Mouse (Mus musculus) ES-Bruce4 (cell line): ENCODE data around the gene Upk3a.

ENCODE experiments used
- CTCF ChIP-seq: IDR thresholded peaks from one replicate; pipeline ENCODE4 v1.8.1; 2011; ENCODE audit warnings: low read depth, low read length
- POLR2A ChIP-seq: IDR thresholded peaks from one replicate; pipeline ENCODE4 v1.8.1; 2011; ENCODE audit warnings: low read length; ENCODE audit not compliant: insufficient read depth

DNA sequence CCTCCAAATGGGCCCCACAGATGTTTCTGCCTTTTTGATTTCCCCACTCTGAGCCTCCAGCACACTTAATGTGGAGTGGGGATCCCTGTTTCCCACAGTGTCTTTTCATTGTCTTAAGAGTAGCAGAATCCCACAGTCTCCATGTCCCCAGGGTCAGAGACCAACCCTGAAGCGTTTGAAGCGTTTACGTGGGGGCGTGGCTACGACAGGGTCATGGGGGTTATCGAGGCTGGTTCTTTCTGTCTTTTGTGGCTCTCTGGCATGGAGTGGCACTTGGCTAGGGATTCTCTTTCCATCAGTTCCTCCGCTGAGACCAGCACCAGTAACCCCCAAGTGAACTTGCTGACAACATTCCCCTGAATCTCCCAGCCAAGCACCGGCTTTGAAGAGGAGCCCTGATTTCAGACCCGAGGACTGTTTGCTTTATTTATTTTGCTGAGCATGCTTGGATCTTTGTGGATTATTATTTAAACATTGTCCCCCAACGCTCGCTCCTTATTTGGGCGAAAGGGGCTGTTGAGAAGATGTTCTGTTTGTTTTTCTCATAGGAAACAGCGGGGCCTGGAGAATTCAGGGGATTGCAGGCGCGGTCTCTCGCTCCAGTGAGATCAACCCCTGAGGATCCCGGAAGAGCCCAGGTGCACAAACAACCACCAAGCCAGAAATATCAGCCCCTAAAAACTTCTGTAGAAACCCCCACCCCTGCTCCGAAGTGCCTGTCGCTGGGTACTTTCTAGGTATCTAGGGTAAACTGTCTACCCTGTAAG lies 4.9 kb upstream of the Upk3a start:
- TF ChIP-seq CTCF (no peak), POLR2A (no peak)
